Mouse (Mus musculus): Measurements from ENCODE around the gene Gpx6.

Gpx6 gene

DNA sequence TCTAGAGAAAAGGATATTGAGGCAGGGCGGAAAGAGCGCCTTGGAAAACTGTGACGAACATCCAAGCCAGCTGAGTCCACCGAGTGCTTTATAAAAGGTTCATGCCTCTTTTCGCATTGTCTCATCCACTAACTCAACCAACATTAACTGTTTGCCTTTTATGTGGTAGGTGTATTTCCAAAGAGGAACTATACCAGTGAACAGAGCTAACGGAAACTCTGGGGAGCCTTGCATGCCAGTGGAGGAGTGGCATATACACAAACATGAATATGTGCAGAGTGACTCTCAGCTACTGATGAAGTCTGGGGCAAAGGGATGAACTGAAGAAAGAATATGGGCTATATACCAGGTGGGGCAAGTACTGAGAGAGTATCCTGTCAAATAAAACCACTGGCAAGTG is 11.5 kb downstream of the Gpx6 start:
- DNase-seq (ENCODE audit: low spot score in 2 of 2) = no peak

DNA sequence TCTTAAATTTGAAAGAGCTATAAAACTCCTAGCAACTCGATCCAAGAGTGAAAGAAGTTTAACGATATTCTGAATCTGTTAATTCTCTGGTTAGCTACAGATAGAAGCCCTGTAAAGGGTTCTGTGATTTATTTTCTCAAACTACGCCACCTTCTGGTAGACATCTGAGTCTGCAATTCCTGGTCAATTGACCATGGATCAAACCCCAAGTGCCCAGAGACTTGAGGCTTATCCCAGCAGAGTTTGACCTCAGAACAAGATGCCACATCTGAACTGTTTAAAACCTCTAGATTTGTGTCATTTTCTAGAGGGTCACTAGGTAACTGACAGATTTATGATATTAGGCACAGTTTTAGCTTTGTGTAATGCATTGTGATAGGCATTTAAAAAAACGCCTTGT is 14.3 kb downstream of the Gpx6 start:
- DNase-seq (ENCODE audit: low spot score in 2 of 2) = no peak

GRCm38 (mm10) chr13:21326657-21327211 is 14.8 kb downstream of the Gpx6 start:
- DNase-seq (ENCODE audit: low spot score in 2 of 2) = peak; percentile 36 to 72

DNA sequence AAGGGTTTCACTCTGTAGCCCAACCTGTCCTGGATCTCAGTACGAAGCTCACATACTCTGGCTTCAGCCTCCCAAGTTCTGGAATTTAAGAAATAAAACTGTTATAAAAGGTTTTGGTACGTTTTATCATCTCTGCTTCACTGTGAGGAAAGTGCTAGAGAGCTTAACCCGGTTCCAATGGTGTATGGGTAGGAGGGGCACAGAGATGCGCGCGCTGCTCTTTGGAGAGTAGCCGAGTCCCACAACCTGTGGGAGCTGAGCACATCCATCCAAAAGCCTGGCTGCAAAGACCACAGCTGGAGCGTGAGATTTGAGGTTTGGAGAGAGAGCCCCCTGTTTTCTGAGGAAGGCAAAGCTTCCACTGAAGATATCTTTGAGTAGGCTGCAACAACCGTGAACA is 15.5 kb downstream of the Gpx6 start:
- DNase-seq (ENCODE audit: low spot score in 2 of 2) = no peak

DNA sequence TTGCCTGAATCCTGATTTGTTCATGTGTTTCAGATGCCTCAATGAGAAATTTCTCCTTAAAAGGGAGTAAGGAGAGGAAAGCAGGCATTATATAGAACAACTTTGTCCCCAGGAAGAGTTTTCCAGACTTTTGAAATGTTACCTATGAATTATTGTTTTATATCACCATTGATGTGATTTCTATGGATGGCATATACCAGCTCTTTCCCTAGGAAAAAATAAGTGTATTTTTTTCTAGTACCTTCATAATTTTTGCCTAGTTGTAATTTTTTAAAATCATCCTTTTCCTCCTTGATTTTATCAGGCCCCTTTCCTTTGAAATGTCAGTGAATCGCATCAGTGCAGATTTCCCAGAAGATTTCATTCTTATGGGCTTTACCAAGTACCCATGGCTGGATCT is 34.7 kb downstream of the Gpx6 start, which contains the start of gene Olfr1367:
Gene Olfr1367 (plus strand): TSS at position 301 of the 400 bp plus-strand sequence.
- no peak for DNase-seq (ENCODE audit: low spot score in 2 of 2)

DNA sequence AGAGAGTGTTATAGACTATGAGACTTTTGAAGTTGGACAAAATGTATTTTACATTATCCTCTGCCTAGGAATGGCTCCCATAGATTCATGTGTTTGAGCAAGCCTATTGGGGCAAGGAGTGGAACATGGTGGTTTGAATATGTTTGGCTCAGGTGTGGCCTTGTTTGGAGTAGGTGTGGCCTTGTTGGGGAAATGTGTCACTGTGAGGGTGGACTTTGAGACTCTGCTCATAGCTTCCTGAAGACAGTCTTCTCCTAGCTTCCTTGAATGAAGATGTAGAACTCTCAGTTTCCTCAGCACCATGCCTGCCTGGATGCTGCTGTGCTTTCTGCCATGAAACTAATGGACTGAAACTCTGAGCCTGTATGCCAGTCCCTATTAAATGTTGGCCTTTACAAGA is 38.7 kb downstream of the Gpx6 start:
- no peak for DNase-seq (ENCODE audit: low spot score in 2 of 2)

DNA sequence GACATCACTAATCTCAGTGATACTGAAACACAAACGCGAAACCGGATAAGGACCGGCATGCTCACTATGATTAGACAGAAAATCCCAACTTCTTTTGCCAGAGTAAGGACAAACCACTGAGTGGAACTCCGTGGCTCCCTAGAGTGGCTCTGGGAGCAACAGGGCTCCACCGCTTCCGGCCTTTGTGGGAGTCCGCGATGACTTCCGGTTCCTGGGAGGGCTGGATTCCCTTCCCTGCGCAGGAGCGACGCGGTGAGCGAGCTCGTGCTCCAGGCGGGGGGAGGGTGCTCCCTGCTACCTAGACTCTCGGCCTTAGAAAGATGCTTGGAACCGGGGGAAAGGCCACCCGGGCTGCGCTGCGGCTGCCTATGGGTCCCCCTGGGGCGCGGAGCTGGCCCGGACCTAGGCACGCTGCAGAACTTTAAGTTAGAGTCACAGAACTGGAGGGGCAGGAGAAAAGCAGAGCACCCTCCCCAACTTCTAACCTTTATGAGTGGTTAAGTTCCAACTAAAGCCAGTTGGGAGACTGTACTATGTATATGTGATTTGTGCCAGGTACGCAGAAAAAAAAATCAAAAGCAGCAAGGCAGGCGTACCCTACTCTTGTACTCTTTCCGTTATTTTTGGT is 50.8 kb downstream of the Gpx6 start, which contains the start of gene Zscan12:
Gene Zscan12 (plus strand): TSS at position 200 of the 628 bp plus-strand sequence.
- peak; percentile 60 to 80 for DNase-seq (ENCODE audit: low spot score in 2 of 2)

GRCm38 (mm10) chr13:21363719-21364118 is 51.8 kb downstream of the Gpx6 start:
- DNase-seq (ENCODE audit: low spot score in 2 of 2) = no peak

DNA sequence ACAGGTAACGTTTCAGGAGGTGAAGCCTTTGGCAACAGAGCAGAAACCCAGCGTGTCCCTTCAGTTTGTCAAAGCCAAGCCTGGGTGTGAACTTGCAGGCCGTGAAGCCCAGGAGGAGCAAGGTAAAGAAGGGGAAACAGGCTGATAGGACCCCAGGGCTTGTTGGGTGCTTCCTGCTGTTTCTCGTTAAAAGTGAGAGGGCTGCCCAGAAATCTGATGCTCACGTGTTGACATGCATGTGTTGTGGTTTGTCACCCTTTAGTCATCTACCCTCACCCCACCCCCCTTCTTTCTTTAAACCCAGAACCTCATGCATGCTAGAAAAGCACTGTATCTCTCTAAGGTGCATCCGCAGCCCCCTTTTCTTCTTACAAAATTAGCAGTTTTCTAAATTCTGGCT is 54.7 kb downstream of the Gpx6 start:
- no peak for DNase-seq (ENCODE audit: low spot score in 2 of 2)
